Mouse (Mus musculus) urinary bladder, postnatal 4 days (tissue): ENCODE measurements around the gene Oxtr.

Source experiments
- DNase-seq, 2 experiments: peaks; one replicate each; pipeline ENCODE4 v3.0.0; 2021 to 2022; ENCODE audit warnings: low spot score in 2 of 2

The Oxtr gene

DNA sequence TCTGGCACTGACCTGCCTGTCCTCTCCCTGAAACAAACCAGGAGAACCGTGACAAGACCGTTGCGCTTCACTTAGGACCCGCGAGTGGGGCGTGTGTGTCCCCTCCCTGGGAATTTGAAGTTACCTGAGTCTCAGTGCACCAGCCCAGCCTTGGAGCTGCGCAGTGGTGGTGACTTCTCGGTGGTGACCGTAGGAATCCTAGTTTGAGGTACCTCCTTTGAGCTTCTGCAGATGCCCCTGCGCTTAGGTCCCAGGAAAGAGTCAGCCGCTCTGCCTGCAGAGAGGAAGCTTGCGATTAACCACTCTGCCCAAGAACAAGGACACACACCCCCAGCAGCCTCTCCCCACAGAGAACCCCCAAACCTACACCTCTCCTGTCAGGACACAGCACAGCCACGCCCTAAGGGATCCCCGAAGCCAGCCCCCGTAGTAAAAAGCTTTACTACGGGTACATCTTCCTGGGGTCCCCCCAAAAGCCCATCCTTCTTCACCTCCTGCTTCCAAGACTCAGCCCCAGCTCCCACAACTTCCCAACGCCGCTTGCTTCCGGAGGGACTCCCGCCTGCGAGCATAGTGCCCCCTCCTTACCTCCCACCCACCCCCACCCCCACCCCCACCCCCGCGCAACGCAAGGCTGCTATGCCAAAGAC lies at the start of gene Oxtr:
TSS of gene Oxtr (minus strand) at position 34 of the 650 bp plus-strand sequence.
- DNase-seq: no peak

GRCm38 (mm10) chr6:112525434-112525833 lies 35.7 kb upstream of the Oxtr start:
- peak in 1 of 2 experiments; percentile 5 for DNase-seq

DNA sequence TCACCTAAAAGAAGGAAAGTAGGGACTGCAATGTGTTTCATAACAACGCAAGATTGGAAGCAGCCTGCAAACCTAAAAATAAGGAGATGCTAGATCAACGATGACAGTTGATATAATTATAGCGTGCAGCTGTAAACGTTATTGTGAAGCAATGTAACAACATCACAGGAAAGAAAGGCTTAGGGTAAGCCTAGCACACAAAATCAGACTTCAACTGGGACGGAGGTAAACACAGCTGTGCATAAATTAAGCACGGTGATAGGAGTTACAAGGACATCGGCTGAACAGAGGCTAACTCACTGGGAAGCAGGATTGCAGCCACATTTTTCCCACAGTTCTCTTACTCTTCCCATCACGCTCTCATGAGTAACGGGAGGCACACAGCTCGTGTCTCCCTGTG lies 34.7 kb upstream of the Oxtr start:
- peak in 1 of 2 experiments; percentile 9 for DNase-seq

- peak in 1 of 2 experiments; percentile 9 for DNase-seq
Observed at GRCm38 (mm10) chr6:112517991-112518390, 28.2 kb upstream of the Oxtr start.

DNA sequence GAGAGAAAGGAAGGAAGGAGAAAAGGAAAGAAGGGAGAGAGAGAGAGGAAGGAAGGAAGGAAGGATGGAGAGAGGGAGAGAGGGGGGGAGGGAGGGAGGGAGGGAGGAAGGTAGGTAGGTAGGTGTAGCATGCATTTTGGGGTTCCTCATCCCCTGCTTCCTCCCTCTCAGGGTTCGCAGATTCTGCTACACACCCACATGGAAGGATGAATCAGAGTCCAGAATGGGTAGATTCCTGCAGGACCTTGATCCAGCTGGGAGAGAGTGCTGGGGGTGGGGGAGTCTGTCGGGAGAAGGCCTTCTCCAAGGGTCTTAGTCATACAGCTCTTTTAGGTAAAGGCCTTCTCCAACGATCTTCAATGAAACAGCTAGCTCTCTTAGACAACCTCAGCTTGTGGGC lies 27.8 kb upstream of the Oxtr start:
- DNase-seq: peak in 1 of 2 experiments; percentile 3

DNA sequence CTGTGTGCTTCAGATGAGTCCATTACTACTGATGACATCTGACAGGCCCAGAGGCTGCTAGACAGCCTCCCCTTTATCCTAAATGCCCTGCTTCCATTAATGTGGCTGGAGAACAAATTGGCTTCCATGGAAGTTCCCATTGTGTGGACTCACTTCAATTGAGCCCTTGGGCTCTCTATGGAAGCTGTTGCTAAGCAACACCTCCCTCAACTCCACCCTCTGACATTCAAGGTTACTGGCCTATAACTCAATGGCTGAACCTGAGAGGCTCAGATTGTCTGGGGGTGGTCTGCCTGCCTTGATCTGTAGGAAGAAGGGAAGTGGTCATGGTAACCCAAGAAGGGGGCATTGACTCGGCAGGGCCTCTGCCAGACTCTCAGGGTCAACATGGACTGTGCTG lies 26.8 kb upstream of the Oxtr start:
- DNase-seq: peak in 1 of 2 experiments; percentile 14

GRCm38 (mm10) chr6:112514591-112514990 lies 24.8 kb upstream of the Oxtr start:
- DNase-seq: no peak

DNA sequence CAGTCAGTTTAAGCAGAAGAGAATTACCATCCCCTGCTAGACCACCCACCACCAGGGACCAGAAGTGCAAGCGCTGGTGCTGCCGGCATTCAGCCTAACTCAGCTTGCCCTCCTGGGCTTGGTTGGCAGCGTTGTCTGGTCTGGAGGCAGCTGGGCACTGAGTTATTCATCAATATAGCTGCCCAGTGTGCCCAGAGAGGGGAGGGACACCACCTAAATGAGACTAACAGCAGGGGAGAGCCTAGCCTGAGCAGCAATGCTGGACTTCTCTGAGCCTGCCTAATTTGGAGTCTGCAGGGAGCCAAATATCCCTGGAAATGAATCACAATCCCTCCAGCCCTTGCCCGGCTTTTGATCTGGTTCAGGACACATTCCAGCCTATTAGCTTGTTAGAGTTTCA lies 20.6 kb upstream of the Oxtr start:
- DNase-seq: no peak

DNA sequence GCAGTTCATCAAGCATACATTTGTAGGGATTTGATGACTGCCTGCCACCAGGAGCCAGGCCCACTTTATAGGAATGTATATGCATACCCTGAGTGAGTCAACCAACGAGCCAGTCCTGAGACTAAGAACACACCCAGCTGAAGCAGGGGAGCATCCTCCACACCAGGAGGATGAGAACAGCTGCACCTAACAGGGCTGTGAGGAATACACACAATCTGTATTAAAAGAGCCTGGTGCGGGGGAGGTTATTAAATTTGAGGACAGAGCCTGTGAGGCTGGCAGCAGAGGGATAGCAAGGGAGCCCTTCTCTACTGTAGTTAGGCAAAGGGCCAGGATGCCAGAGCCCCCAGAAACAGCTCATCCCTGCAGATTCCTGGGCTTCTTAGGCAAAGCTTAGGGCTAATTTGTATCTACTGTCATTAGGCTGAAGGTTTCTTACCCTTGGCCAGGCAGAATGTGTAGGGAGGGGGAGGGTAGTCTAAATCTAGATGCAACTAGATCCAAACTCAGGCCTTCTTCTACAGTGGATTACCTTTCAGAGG lies 19.9 kb upstream of the Oxtr start:
- DNase-seq: no peak

- DNase-seq: no peak
Observed at GRCm38 (mm10) chr6:112507617-112508016, 17.9 kb upstream of the Oxtr start.

GRCm38 (mm10) chr6:112501156-112501555 lies 11.4 kb upstream of the Oxtr start:
- peak in 1 of 2 experiments; percentile 32 for DNase-seq

- DNase-seq: peak in 1 of 2 experiments; percentile 9
Observed at GRCm38 (mm10) chr6:112499456-112499855, 9.7 kb upstream of the Oxtr start.

GRCm38 (mm10) chr6:112498716-112499115 lies 9.0 kb upstream of the Oxtr start:
- DNase-seq: no peak

DNA sequence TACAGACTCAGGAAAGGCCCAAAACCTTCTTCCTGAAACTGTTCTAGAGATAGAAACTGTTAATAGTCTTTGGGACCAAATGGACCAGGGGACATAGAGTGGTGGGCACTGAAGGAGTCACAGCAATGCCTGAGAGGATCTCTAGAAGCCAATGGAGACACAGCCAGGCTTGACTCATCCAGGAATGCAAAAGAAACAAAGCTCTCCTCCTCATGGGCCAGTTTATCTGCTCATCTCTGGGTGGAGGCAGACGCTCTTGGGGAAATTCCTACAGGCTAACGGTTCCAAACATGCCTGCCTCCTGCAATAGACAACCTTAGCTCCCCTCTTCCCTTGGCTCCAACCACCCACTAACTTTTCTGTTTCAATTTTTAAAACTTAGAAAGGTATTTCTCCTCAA lies 7.7 kb upstream of the Oxtr start:
- DNase-seq: peak in 1 of 2 experiments; percentile 22

- DNase-seq: no peak
Observed at GRCm38 (mm10) chr6:112496291-112497060, 6.7 kb upstream of the Oxtr start.

GRCm38 (mm10) chr6:112495219-112495618 lies 5.5 kb upstream of the Oxtr start:
- no peak for DNase-seq

- DNase-seq: no peak
Observed at GRCm38 (mm10) chr6:112494620-112495081, 4.9 kb upstream of the Oxtr start.

GRCm38 (mm10) chr6:112493371-112493770 lies 3.6 kb upstream of the Oxtr start:
- DNase-seq: peak in 1 of 2 experiments; percentile 23

DNA sequence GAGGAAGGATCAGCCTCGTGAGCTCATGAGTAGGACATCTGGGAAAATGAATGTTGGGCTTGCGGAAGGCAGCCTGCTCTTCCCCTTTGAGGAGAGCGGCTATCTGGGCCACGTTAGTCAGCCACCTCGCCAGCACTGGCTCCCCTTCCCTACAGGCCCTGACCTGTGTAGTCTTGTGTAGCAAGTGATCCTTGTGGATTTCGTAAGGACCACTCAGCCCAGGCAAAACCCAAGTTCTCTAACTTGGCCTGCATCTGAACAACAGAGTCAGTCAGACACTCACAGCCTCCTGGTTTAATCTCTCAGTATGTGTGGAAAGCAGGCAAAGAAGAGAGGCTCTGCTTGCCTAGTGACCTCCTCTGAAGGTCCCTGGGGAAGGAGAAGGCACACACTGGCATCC lies 2.9 kb upstream of the Oxtr start:
- peak in 1 of 2 experiments; percentile 48 for DNase-seq

DNA sequence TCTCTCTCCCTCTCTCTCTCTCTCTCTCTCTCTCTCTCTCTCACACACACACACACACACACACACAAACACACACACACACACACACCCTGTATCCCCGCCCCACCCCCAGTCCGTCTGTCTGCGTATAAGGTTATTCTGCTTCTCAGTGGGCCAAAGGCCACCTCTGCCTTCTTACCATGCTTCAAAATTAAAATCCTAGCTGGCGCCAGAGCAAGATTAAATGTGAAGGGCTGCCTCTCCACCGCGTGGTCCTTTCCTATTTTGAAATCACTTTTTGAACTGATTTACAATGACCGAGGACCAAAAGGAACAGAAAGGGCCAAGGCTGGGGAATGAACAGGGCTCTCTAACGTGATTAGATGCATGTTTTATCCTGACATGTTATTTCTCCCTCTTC lies 1.8 kb upstream of the Oxtr start:
- DNase-seq: peak in 1 of 2 experiments; percentile 38

DNA sequence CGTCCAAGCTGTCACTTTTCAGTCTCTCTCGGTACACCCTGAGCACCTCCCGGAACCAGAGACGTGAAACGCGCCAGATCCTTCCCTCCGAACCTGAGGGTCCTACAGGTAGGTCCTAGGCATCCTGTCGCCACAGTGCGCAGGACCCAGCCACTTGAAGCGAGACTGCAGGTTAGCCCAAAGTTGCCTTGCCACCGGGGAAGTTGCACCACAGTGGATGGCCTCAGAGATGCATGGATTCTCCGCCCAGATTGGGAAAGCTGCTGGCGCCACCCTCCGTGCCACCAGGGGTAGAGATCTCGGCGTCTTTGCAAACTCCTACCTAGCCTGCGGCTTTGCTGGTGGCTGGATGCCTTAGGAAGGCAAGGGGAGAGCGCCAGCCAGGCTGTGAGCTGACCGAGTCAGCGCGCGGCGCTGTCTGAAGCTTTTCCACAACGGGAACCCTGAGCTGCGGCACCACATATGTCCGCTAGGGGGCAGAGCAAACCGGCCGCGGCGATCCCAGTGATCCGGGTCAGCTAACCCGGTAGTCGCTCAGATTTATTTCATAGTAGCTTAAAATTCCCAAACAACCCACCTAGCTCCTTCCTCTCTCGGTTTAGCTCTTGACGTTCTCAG lies 991 bp upstream of the Oxtr start:
- peak; percentile 71 to 93 for DNase-seq

DNA sequence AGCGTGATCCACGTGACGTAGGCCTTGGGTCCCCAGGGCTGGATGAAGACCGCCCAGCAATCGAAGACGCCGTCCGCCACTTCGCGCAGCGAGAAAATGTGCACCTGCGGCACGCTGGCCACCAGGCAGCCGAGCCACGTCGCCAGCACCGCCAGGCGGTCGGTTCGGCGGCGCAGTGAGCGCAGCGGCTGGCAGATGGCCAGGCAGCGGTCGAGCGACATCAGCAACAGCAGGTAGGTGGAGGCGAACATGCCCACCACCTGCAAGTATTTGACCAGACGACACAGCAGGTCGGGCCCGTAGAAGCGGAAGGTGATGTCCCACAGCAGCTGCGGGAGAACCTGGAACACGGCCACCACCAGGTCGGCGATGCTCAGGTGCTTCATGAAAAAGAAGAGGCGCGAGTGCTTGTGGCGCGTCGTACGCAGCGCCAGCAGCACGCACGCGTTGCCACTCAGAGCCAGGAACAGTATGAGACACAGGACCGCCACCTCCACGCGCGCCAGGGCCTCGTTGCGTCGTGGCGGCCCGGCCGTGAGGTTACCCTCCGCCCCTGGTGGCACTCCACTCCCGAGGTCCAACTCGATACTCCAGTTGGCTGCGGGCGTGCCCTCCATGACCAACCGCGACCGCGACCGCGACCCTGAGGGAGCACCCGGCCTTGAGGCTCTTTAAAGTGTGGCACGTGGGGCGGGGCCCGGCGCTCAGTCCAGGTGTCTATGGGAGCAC lies 398 bp downstream of the Oxtr start:
- no peak for DNase-seq
